Mouse (Mus musculus) kidney, adult 9 months (tissue): ENCODE results near the gene Cpm.

Source experiments
- DNase-seq: peaks from one replicate; pipeline ENCODE4 v3.0.0; 2022

Gene Cpm

GRCm38 (mm10) chr10:117650042-117650655 is 20.8 kb downstream of the Cpm start:
- DNase-seq, result no peak

GRCm38 (mm10) chr10:117650725-117651124 is 21.4 kb downstream of the Cpm start:
- DNase-seq, result no peak

GRCm38 (mm10) chr10:117651587-117652377 is 22.5 kb downstream of the Cpm start:
- no peak for DNase-seq

- DNase-seq, result no peak
Observed at GRCm38 (mm10) chr10:117652378-117652774, 23.1 kb downstream of the Cpm start.

- no peak for DNase-seq
Observed at GRCm38 (mm10) chr10:117652930-117653778, 23.9 kb downstream of the Cpm start.

GRCm38 (mm10) chr10:117653779-117654173 is 24.5 kb downstream of the Cpm start:
- no peak for DNase-seq

- no peak for DNase-seq
Observed at GRCm38 (mm10) chr10:117654576-117655123, 25.4 kb downstream of the Cpm start.

GRCm38 (mm10) chr10:117655460-117655859 is 26.2 kb downstream of the Cpm start:
- no peak for DNase-seq

GRCm38 (mm10) chr10:117655908-117656661 is 26.8 kb downstream of the Cpm start:
- DNase-seq, result no peak

GRCm38 (mm10) chr10:117656662-117656962 is 27.3 kb downstream of the Cpm start:
- DNase-seq, result no peak

- DNase-seq, result no peak
Observed at GRCm38 (mm10) chr10:117656985-117657658, 27.8 kb downstream of the Cpm start.

GRCm38 (mm10) chr10:117657659-117658306 is 28.5 kb downstream of the Cpm start:
- DNase-seq, result no peak

- no peak for DNase-seq
Observed at GRCm38 (mm10) chr10:117658522-117659429, 29.5 kb downstream of the Cpm start.

GRCm38 (mm10) chr10:117659430-117659813 is 30.1 kb downstream of the Cpm start:
- no peak for DNase-seq

- no peak for DNase-seq
Observed at GRCm38 (mm10) chr10:117659819-117660218, 30.5 kb downstream of the Cpm start.

- peak; percentile 81 for DNase-seq
Observed at GRCm38 (mm10) chr10:117662316-117663055, 33.2 kb downstream of the Cpm start.

GRCm38 (mm10) chr10:117663056-117663864 is 34.0 kb downstream of the Cpm start:
- DNase-seq, result no peak

- peak; percentile 85 for DNase-seq
Observed at GRCm38 (mm10) chr10:117663865-117664200, 34.5 kb downstream of the Cpm start.
